Mouse (Mus musculus) intestine, embryonic 15.5 days (tissue): ENCODE results near the gene Ubqln5. TPM values are rescaled to one million over a fixed set of nuclear protein-coding genes. Genes with fewer than 3 reads are reported as not detected.

Experiments
- ATAC-seq: fragments of 200-750 bp; cut with Nextera tagmentation; 2 replicates; pipeline ENCODE4 v1.8.0; 2017; ENCODE audit warnings: moderate TSS enrichment, moderate library complexity
- H3K27ac ChIP-seq: fragments of 300-500 bp; sonication (generic); 2 replicates; pipeline ENCODE4 v1.5.1; 2015; ENCODE audit warnings: mild to moderate bottlenecking, inconsistent platforms
- H3K27me3 ChIP-seq: fragments of 300-500 bp; sonication (generic); replicated peaks from 2 replicates; pipeline ENCODE4 v1.6.1; 2015; ENCODE audit warnings: inconsistent platforms
- H3K36me3 ChIP-seq: fragments of 300-500 bp; sonication (generic); 2 replicates; pipeline ENCODE4 v1.6.1; 2015; ENCODE audit warnings: inconsistent platforms
- H3K4me1 ChIP-seq: fragments of 300-500 bp; sonication (generic); replicated peaks from 2 replicates; pipeline ENCODE4 v1.6.1; 2015; ENCODE audit warnings: inconsistent platforms
- H3K4me2 ChIP-seq: fragments of 300-500 bp; sonication (generic); replicated peaks from 2 replicates; pipeline ENCODE4 v1.6.1; 2015; ENCODE audit warnings: mild to moderate bottlenecking, inconsistent platforms
- H3K4me3 ChIP-seq: fragments of 300-500 bp; sonication (generic); replicated peaks from 2 replicates; pipeline ENCODE4 v1.5.1; 2015; ENCODE audit warnings: inconsistent platforms
- H3K9ac ChIP-seq: fragments of 300-500 bp; sonication (generic); 2 replicates; pipeline ENCODE4 v1.6.1; 2015; ENCODE audit warnings: inconsistent platforms
- H3K9me3 ChIP-seq: fragments of 300-500 bp; sonication (generic); 2 replicates; pipeline ENCODE4 v1.6.1; 2016; ENCODE audit warnings: inconsistent platforms
- WGBS: fragments of 180-500 bp; shearing (Covaris S2); methylation state at CpG from one replicate; pipeline ENCODE4 v1.1.7; 2015; 5-methylcytosine and 5-hydroxymethylcytosine counted together
- polyA plus RNA-seq: library from polyadenylated mRNA; unstranded; fragments of >200 nt; fragmentation: Nextera tagmentation; extraction: Ambion mirVana; gene quantifications from 2 replicates; pipeline ENCODE4 v1.2.1, GENCODE M21; 2015

Ubqln5 gene
- polyA plus RNA-seq: not detected in 2 replicates

DNA sequence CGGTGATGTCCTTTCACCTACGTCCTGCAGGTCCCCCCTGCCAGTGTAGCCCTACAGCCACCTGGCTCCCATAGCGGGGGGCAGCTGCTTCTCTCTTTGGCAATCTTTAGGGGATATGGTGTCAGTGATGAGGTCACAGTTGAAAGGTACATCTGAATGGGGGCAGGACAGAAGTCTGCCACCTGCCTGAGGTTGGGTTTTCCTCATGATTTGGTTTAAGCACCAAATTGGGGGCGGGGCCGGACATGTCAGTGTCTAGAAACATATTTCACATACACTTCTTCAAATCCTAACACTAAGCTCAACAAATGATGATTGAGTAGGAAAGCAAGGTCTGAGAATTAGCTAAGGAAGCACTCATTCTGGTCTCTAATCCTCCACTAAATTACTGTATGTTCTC lies at the start of gene Ubqln5:
Gene Ubqln5 (minus strand): TSS at position 101 of the 400 bp plus-strand sequence.
- H3K36me3 ChIP-seq: no peaks in the 10 kb centered on the region
- H3K9me3 ChIP-seq: no peaks in the 10 kb centered on the region
- H3K4me1 ChIP-seq: no peaks in the 10 kb centered on the region
- H3K27me3 ChIP-seq: no peaks in the 10 kb centered on the region
- 94% methylated on average over 5 of the region's 5 CpGs for WGBS
- no peak within 1 kb of the TSS for H3K4me2 ChIP-seq
- ATAC-seq: no peak
- H3K9ac ChIP-seq: no peak within 1 kb of the TSS
- H3K4me3 ChIP-seq: no peak within 1 kb of the TSS
- H3K27ac ChIP-seq: no peak within 1 kb of the TSS

- Histone ChIP-seq H3K4me1 (no peaks in the 10 kb centered on the region), H3K4me2 (no peak overlapping the region), H3K27ac (no peak overlapping the region), H3K36me3 (no peaks in the 10 kb centered on the region), H3K9ac (no peak overlapping the region), H3K9me3 (no peaks in the 10 kb centered on the region), H3K4me3 (no peak overlapping the region), H3K27me3 (no peaks in the 10 kb centered on the region)
- WGBS: 88% methylated on average over 1 of the region's 1 CpGs
- no peak for ATAC-seq
Observed at GRCm38 (mm10) chr7:104179074-104179473, 49.4 kb upstream of the Ubqln5 start.

GRCm38 (mm10) chr7:104178422-104179054 lies 48.9 kb upstream of the Ubqln5 start:
- no peaks in the 10 kb centered on the region for H3K27me3 ChIP-seq

DNA sequence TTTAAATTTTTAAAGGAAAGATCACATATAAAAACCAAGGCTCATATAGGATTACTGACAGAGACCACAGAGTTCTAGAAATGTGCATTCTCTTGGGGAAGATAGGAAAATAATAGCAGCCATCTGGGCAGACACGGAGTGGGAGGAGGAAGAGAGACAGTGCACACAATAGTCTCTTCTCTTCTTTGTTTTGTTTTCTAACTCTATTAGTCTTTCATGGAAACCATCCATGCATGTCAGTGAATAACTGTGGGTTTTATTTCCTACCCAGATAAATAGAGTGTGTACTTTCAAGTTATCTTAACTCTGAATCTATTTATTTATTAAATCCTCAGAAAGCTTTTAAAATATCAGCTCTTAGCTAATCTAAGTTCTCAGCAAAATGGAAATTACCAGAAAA lies 45.5 kb upstream of the Ubqln5 start:
- no peak overlapping the region for H3K4me2 ChIP-seq
- no peak overlapping the region for H3K27ac ChIP-seq
- no peaks in the 10 kb centered on the region for H3K36me3 ChIP-seq
- no peaks in the 10 kb centered on the region for H3K4me1 ChIP-seq
- no peaks in the 10 kb centered on the region for H3K27me3 ChIP-seq
- H3K9me3 ChIP-seq: no peaks in the 10 kb centered on the region
- no peak overlapping the region for H3K4me3 ChIP-seq
- WGBS: 83% methylated on average over 1 of the region's 1 CpGs
- no peak overlapping the region for H3K9ac ChIP-seq
- ATAC-seq: no peak

More at GRCm38 (mm10) chr7:104178422-104179054, 48.9 kb upstream of the Ubqln5 start:
- Histone ChIP-seq H3K4me2 (no peak overlapping the region), H3K9ac (no peak overlapping the region), H3K4me1 (no peaks in the 10 kb centered on the region), H3K36me3 (no peaks in the 10 kb centered on the region), H3K27ac (no peak overlapping the region), H3K4me3 (no peak overlapping the region), H3K9me3 (no peaks in the 10 kb centered on the region)
- WGBS: 69% methylated on average over 5 of the region's 5 CpGs
- no peak for ATAC-seq

DNA sequence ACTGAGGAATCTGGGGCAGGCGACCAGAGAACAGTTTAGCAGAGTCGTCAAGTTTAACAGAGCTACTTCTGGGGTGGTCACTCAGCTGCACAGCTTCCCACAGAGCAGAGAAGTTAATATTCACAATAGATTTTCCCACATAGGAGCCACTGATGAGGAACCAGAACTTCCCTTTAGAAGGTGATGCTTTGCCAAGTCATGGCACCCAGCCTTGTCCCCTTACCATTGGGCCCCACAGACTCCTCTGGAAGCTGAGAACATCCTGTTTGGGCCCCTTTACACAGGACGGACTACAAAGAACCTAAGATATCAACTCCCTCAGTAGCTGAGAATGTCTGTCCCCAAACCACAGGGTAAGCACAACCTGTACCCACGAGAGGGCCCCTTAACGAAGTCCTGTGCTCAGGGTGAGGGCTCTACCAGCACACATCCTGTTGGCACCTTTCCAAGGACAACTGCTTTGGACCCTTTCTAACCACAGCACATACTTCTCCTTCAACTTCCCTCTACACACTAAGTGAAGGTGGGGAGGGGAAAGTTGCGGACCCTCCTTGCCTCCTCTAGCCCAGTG lies 40.1 kb upstream of the Ubqln5 start:
- H3K36me3 ChIP-seq: no peaks in the 10 kb centered on the region
- H3K9ac ChIP-seq: no peak overlapping the region
- no peaks in the 10 kb centered on the region for H3K9me3 ChIP-seq
- no peaks in the 10 kb centered on the region for H3K4me1 ChIP-seq
- H3K27ac ChIP-seq: no peak overlapping the region
- no peak overlapping the region for H3K4me3 ChIP-seq
- H3K4me2 ChIP-seq: no peak overlapping the region
- ATAC-seq: no peak
- WGBS: 69% methylated on average over 6 of the region's 6 CpGs
- H3K27me3 ChIP-seq: no peaks in the 10 kb centered on the region

GRCm38 (mm10) chr7:104167105-104167504 lies 37.5 kb upstream of the Ubqln5 start:
- Histone ChIP-seq H3K4me3 (no peak overlapping the region), H3K27ac (no peak overlapping the region), H3K36me3 (no peaks in the 10 kb centered on the region), H3K4me1 (no peaks in the 10 kb centered on the region), H3K4me2 (no peak overlapping the region), H3K9me3 (no peaks in the 10 kb centered on the region), H3K27me3 (no peaks in the 10 kb centered on the region), H3K9ac (no peak overlapping the region)
- ATAC-seq: no peak
- 79% methylated on average over 6 of the region's 6 CpGs for WGBS

DNA sequence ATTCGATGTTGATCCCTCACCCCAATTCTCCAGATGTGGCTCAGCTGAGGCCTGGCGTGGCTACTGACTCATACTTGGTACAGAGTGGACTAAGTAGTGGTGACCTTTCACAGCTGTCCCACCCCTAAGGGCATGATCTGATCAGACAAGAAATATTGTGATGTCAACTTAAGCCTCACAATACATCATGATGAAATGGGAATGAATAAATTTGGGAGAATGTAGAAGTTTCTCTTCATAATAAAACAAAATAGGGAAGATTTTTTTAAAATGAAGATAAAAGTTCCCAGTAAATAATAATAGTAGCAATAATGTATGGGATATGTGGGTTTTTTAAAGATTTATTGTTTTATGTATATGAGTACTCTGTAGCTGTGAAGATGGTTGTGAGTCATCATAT lies 20.8 kb upstream of the Ubqln5 start, which contains the start of gene Ubqlnl:
Gene Ubqlnl (minus strand): TSS at position 101 of the 400 bp plus-strand sequence.
- Histone ChIP-seq H3K4me3 (no peak within 1 kb of the TSS), H3K9me3 (no peaks in the 10 kb centered on the region), H3K36me3 (no peaks in the 10 kb centered on the region), H3K4me2 (no peak within 1 kb of the TSS), H3K4me1 (no peaks in the 10 kb centered on the region), H3K27me3 (no peaks in the 10 kb centered on the region), H3K27ac (no peak within 1 kb of the TSS), H3K9ac (no peak within 1 kb of the TSS)
- 86% methylated on average over 2 of the region's 2 CpGs for WGBS
- no peak for ATAC-seq

DNA sequence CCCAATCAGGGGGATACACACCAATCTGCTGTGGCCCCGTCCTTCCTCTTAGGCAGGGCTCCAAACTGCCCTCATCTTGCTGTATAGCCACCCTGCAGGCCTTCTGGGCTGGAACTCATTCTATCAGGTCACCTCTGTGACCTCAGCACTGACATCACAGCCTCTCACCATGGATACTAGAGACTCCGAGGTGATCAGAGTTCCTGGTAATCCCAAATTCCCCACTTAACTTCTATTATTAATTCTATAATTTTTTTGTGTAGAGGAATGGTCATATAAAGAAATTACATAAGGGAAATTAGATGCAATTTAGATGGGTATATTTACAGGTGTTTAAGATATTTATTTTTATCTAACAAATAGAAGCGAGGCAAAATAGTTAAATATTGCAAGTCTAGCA lies 13.6 kb upstream of the Ubqln5 start, which contains the start of gene Ubqln3:
Gene Ubqln3 (minus strand): TSS at position 101 of the 400 bp plus-strand sequence.
- Histone ChIP-seq H3K4me1 (no peaks in the 10 kb centered on the region), H3K27me3 (no peaks in the 10 kb centered on the region), H3K4me3 (no peak within 1 kb of the TSS), H3K9me3 (no peaks in the 10 kb centered on the region), H3K36me3 (no peaks in the 10 kb centered on the region), H3K9ac (no peak within 1 kb of the TSS), H3K4me2 (no peak within 1 kb of the TSS), H3K27ac (no peak within 1 kb of the TSS)
- ATAC-seq: no peak
- 66% methylated on average over 3 of the region's 3 CpGs for WGBS

- 81% methylated on average over 5 of the region's 5 CpGs for WGBS
- H3K36me3 ChIP-seq: no peaks in the 10 kb centered on the region
- no peaks in the 10 kb centered on the region for H3K9me3 ChIP-seq
- ATAC-seq: no peak
- no peak within 1 kb of the TSS for H3K4me2 ChIP-seq
- no peaks in the 10 kb centered on the region for H3K4me1 ChIP-seq
- no peak within 1 kb of the TSS for H3K4me3 ChIP-seq
- no peaks in the 10 kb centered on the region for H3K27me3 ChIP-seq
- no peak within 1 kb of the TSS for H3K9ac ChIP-seq
- H3K27ac ChIP-seq: no peak within 1 kb of the TSS
Observed at GRCm38 (mm10) chr7:104137305-104137704, 7.7 kb upstream of the Ubqln5 start, which contains the start of gene Olfr643. TSS of gene Olfr643 (minus strand) at chr7:104137405.

DNA sequence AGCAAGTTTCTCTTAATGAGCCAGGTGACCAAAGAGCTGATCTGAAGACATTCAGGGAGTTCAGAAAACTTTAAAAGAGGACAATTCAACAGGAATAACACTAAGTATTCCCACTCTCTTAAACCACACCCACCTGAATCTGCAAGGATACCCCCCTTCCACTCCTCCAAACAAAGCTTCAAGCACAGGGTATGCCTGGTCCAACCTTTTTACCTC lies 25.0 kb downstream of the Ubqln5 start, which contains the start of gene Olfr646:
Gene Olfr646 (plus strand): TSS at position 117 of the 216 bp plus-strand sequence.
- Histone ChIP-seq H3K4me1 (no peaks in the 10 kb centered on the region), H3K9ac (no peak within 1 kb of the TSS), H3K9me3 (no peaks in the 10 kb centered on the region), H3K4me2 (no peak within 1 kb of the TSS), H3K27ac (no peak within 1 kb of the TSS), H3K4me3 (no peak within 1 kb of the TSS), H3K27me3 (no peaks in the 10 kb centered on the region), H3K36me3 (no peaks in the 10 kb centered on the region)
- no peak for ATAC-seq

- H3K9me3 ChIP-seq: no peaks in the 10 kb centered on the region
- H3K4me1 ChIP-seq: no peaks in the 10 kb centered on the region
- 49% methylated on average over 4 of the region's 4 CpGs for WGBS
- no peak overlapping the region for H3K4me3 ChIP-seq
- no peaks in the 10 kb centered on the region for H3K27me3 ChIP-seq
- no peak overlapping the region for H3K4me2 ChIP-seq
- ATAC-seq: no peak
- no peak overlapping the region for H3K27ac ChIP-seq
- H3K9ac ChIP-seq: no peak overlapping the region
- no peaks in the 10 kb centered on the region for H3K36me3 ChIP-seq
Observed at GRCm38 (mm10) chr7:104103913-104104756, 25.5 kb downstream of the Ubqln5 start.

- no peaks in the 10 kb centered on the region for H3K4me1 ChIP-seq
- no peaks in the 10 kb centered on the region for H3K9me3 ChIP-seq
- H3K9ac ChIP-seq: no peak within 1 kb of the TSS
- no peak within 1 kb of the TSS for H3K27ac ChIP-seq
- no peak for ATAC-seq
- no peaks in the 10 kb centered on the region for H3K36me3 ChIP-seq
- no peak within 1 kb of the TSS for H3K4me3 ChIP-seq
- no peak within 1 kb of the TSS for H3K4me2 ChIP-seq
- WGBS: 81% methylated on average over 1 of the region's 1 CpGs
- no peaks in the 10 kb centered on the region for H3K27me3 ChIP-seq
Observed at GRCm38 (mm10) chr7:104085365-104085764, 44.3 kb downstream of the Ubqln5 start, which contains the start of gene Olfr645. TSS of gene Olfr645 (minus strand) at chr7:104085465.
